Comparison of ENCODE assay signal across 30 mouse cellular contexts in the genomic region with DNA sequence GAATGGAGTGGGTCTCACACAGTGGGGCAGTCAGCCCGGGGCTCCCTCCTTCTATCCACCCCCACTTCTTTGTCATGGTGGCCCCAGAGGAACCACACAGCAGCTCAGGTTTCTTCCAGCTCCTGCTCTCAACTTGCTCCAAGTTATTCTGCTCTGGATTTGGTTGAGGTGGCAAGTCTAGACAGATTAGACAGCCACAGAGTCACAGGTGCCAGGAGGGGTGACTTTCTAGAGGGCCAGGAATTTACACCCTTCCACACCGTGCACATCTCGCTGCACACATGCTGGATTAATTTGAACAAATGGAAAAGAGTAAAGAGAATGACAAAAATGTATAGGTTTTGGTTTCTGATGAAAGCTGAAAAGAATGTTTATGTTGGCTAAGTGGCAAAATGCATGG. TPM values are rescaled to one million over a fixed set of nuclear protein-coding genes. Genes with fewer than 3 reads are reported as not detected.
DNase-seq lines count a peak whose midpoint lies in the region; ATAC-seq and TF ChIP-seq lines count a peak whose summit lies in the region.
"Had no signal": no experiment of that assay in that cellular context is flagged by ENCODE, and none has a peak within 500 bp of the region (broad histone marks: within the 10 kb centered on the region; RNA-seq: fewer than 3 reads in every experiment).

No protein-coding gene starts in this region.

- no peak for ATAC-seq in heart, postnatal 0 days (ENCODE audit: insufficient read depth, low read depth)
- ATAC-seq in embryonic facial prominence, embryonic 14.5 days (ENCODE audit: low read depth) = peak; percentile 76
- no peak for ATAC-seq in limb, embryonic 15.5 days (ENCODE audit: insufficient number of reproducible peaks, low FRiP score, low TSS enrichment, low read depth)
- no peak for ATAC-seq in forebrain, postnatal 0 days
- ATAC-seq in cerebellum, adult (ENCODE audit: insufficient number of reproducible peaks, low FRiP score, low TSS enrichment) = no peak
- ATAC-seq: intestine, postnatal 0 days had no signal

- no peaks in the 10 kb centered on the region for H3K27me3 ChIP-seq in heart, embryonic 10.5 days (ENCODE audit: insufficient read depth, poor library complexity, severe bottlenecking)
- H3K27me3 ChIP-seq in heart, postnatal 0 days (ENCODE audit: control insufficient read depth, insufficient read depth, low read length) = no peaks in the 10 kb centered on the region
- H3K27me3 ChIP-seq in embryonic facial prominence, embryonic 14.5 days (replicated peaks; ENCODE audit: control insufficient read depth, insufficient read depth, low read length) = no peaks in the 10 kb centered on the region
- H3K27me3 ChIP-seq in limb, embryonic 15.5 days = no peaks in the 10 kb centered on the region
- no peaks in the 10 kb centered on the region for H3K27me3 ChIP-seq in forebrain, postnatal 0 days (ENCODE audit: insufficient read depth, low read length)
- H3K27me3 ChIP-seq: hindbrain, embryonic 13.5 days; liver, embryonic 15.5 days; neural tube, embryonic 15.5 days had no signal

- no peaks in the 10 kb centered on the region for H3K9me3 ChIP-seq in heart, embryonic 10.5 days
- no peaks in the 10 kb centered on the region for H3K9me3 ChIP-seq in heart, postnatal 0 days (replicated peaks; ENCODE audit: control insufficient read depth, low read length)
- H3K9me3 ChIP-seq in embryonic facial prominence, embryonic 14.5 days (ENCODE audit: control insufficient read depth, low read length) = no peaks in the 10 kb centered on the region
- H3K9me3 ChIP-seq in limb, embryonic 15.5 days = no peaks in the 10 kb centered on the region
- no peaks in the 10 kb centered on the region for H3K9me3 ChIP-seq in forebrain, postnatal 0 days (ENCODE audit: low read length)
- H3K9me3 ChIP-seq: forebrain, embryonic 12.5 days; hindbrain, embryonic 13.5 days; liver, embryonic 15.5 days; neural tube, embryonic 15.5 days had no signal

- WGBS in heart, embryonic 10.5 days = 83% methylated on average over 3 of the region's 3 CpGs
- 70% methylated on average over 3 of the region's 3 CpGs for WGBS in heart, postnatal 0 days
- 26% methylated on average over 3 of the region's 3 CpGs for WGBS in embryonic facial prominence, embryonic 14.5 days
- 28% methylated on average over 3 of the region's 3 CpGs for WGBS in limb, embryonic 15.5 days
- WGBS in forebrain, postnatal 0 days = 86% methylated on average over 3 of the region's 3 CpGs

- peak overlapping the region; percentile 79 for H3K27ac ChIP-seq in heart, embryonic 10.5 days
- H3K27ac ChIP-seq in heart, postnatal 0 days (ENCODE audit: low read depth) = peak overlapping the region; percentile 74
- H3K27ac ChIP-seq in embryonic facial prominence, embryonic 14.5 days (replicated peaks; ENCODE audit: low read depth, low read length) = peak overlapping the region; percentile 55; the same call in 1 of the 2 replicates
- H3K27ac ChIP-seq in limb, embryonic 15.5 days = peak overlapping the region; percentile 50; the same call in 1 of the 2 replicates
- H3K27ac ChIP-seq in forebrain, postnatal 0 days (ENCODE audit: low read depth, low read length) = no peak overlapping the region
- H3K27ac ChIP-seq: forebrain, embryonic 12.5 days; hindbrain, embryonic 13.5 days; liver, embryonic 15.5 days; neural tube, embryonic 15.5 days had no signal

- peaks cover 55% of the 10 kb centered on the region for H3K4me1 ChIP-seq in heart, embryonic 10.5 days
- peaks cover 54% of the 10 kb centered on the region for H3K4me1 ChIP-seq in heart, postnatal 0 days (ENCODE audit: control insufficient read depth, insufficient read depth)
- peaks cover 19% of the 10 kb centered on the region; the same call in 1 of the 2 replicates for H3K4me1 ChIP-seq in embryonic facial prominence, embryonic 14.5 days (ENCODE audit: control insufficient read depth, insufficient read depth, low read length)
- peaks cover 37% of the 10 kb centered on the region for H3K4me1 ChIP-seq in limb, embryonic 15.5 days
- peaks cover 11% of the 10 kb centered on the region; the same call in 1 of the 2 replicates for H3K4me1 ChIP-seq in forebrain, postnatal 0 days (ENCODE audit: insufficient read depth)

- no peak overlapping the region for H3K4me3 ChIP-seq in heart, embryonic 10.5 days
- no peak overlapping the region for H3K4me3 ChIP-seq in heart, postnatal 0 days (ENCODE audit: low read depth, low read length)
- H3K4me3 ChIP-seq in embryonic facial prominence, embryonic 14.5 days (ENCODE audit: low read depth, low read length) = no peak overlapping the region
- H3K4me3 ChIP-seq in limb, embryonic 15.5 days = no peak overlapping the region
- no peak overlapping the region for H3K4me3 ChIP-seq in forebrain, postnatal 0 days (ENCODE audit: low read depth, low read length)
- H3K4me3 ChIP-seq: erythroblast, embryonic 14.5 days; forebrain, embryonic 12.5 days; hindbrain, embryonic 13.5 days; liver, embryonic 15.5 days; neural tube, embryonic 15.5 days had no signal

- no peak for TF ChIP-seq CTCF in heart, postnatal 0 days (IDR thresholded peaks at IDR 0.05; ENCODE audit: low read depth)
- no peak for TF ChIP-seq CTCF in forebrain, postnatal 0 days (IDR thresholded peaks at IDR 0.05; ENCODE audit: low read depth)

- H3K36me3 ChIP-seq in heart, embryonic 10.5 days = peaks cover 9% of the 10 kb centered on the region; the same call in 1 of the 2 replicates
- no peaks in the 10 kb centered on the region for H3K36me3 ChIP-seq in heart, postnatal 0 days (replicated peaks; ENCODE audit: control insufficient read depth, insufficient read depth, low read length)
- H3K36me3 ChIP-seq in embryonic facial prominence, embryonic 14.5 days (ENCODE audit: control insufficient read depth, insufficient read depth, low read length) = 0 out of 2 replicates have a peak, but pooled peaks cover 4% of the 10 kb centered on the region
- peaks cover 4% of the 10 kb centered on the region; the same call in 1 of the 2 replicates for H3K36me3 ChIP-seq in limb, embryonic 15.5 days
- no peaks in the 10 kb centered on the region for H3K36me3 ChIP-seq in forebrain, postnatal 0 days (ENCODE audit: insufficient read depth)
- H3K36me3 ChIP-seq: liver, embryonic 15.5 days; neural tube, embryonic 15.5 days had no signal

- no peak overlapping the region for H3K9ac ChIP-seq in heart, postnatal 0 days (replicated peaks; ENCODE audit: low read depth, low read length)
- no peak overlapping the region for H3K9ac ChIP-seq in embryonic facial prominence, embryonic 14.5 days (ENCODE audit: low read depth, low read length)
- H3K9ac ChIP-seq in limb, embryonic 15.5 days = no peak overlapping the region
- no peak overlapping the region for H3K9ac ChIP-seq in forebrain, postnatal 0 days
- H3K9ac ChIP-seq: forebrain, embryonic 12.5 days; hindbrain, embryonic 13.5 days; liver, embryonic 15.5 days; lung, embryonic 14.5 days; neural tube, embryonic 15.5 days had no signal

- H3K4me2 ChIP-seq in heart, postnatal 0 days (ENCODE audit: low read depth, low read length) = no peak overlapping the region
- no peak overlapping the region for H3K4me2 ChIP-seq in embryonic facial prominence, embryonic 14.5 days (ENCODE audit: low read depth, low read length)
- H3K4me2 ChIP-seq in limb, embryonic 15.5 days = no peak overlapping the region
- no peak overlapping the region for H3K4me2 ChIP-seq in forebrain, postnatal 0 days (ENCODE audit: low read depth)
- H3K4me2 ChIP-seq: forebrain, embryonic 12.5 days; hindbrain, embryonic 13.5 days; liver, embryonic 15.5 days; lung, embryonic 14.5 days; neural tube, embryonic 15.5 days had no signal

- intact Hi-C loops in heart, postnatal 25 days (cut with DNase I) = no loop called here
- intact Hi-C loops in heart, postnatal 36 days (cut with DNase I) = no loop called here

- no peak for TF ChIP-seq EP300 in heart, postnatal 0 days (IDR thresholded peaks at IDR 0.05; ENCODE audit: low read depth)

- no peak for DNase-seq in heart, embryonic 10.5 days (ENCODE audit: low spot score)
- no peak for DNase-seq in heart, postnatal 25 days (ENCODE audit: low spot score)
- DNase-seq in heart, postnatal 0 days (ENCODE audit: low spot score) = no peak
- DNase-seq in heart, postnatal 36 days = no peak
- no peak for DNase-seq in embryonic facial prominence, embryonic 14.5 days (ENCODE audit: low spot score)
- DNase-seq in forebrain, postnatal 0 days = no peak
- DNase-seq: adrenal gland, postnatal 14 days; cerebellum, adult 18-20 months; cerebellum, postnatal 10 days; gastrocnemius, postnatal 14 days; heart, adult 18-20 months; heart, postnatal 10 days; kidney, adult 9 months; kidney, postnatal 10 days; layer of hippocampus, adult 9-11 months; lung, embryonic 14.5 days; lung, postnatal 14 days; midbrain, embryonic 14.5 days; spleen, adult 18-20 months; thymus, adult 18-20 months; thymus, postnatal 25 days had no signal

RNA-seq across cellular contexts. Expression of a gene that starts 18.4 kb away (rescaled TPM):
- polyA plus RNA-seq in heart, embryonic 10.5 days (2016; fragmentation: Nextera tagmentation; extraction: Ambion mirVana) = 104 and 114 TPM in 2 replicates
- total RNA-seq in heart, postnatal 25 days (2021) = 10 to 100 TPM; 23.0 to 24.5 TPM
- 10.8 and 65.6 TPM in 2 replicates for total RNA-seq in heart, postnatal 0 days (2014; rRNA removed; ENCODE audit: low replicate concordance)
- 101 and 102 TPM in 2 replicates for polyA plus RNA-seq in heart, postnatal 0 days (2015; fragmentation: Nextera tagmentation; extraction: Ambion mirVana)
- total RNA-seq in heart, postnatal 36 days (2021) = 10 to 100 TPM; 25.4 to 26.0 TPM
- polyA plus RNA-seq in embryonic facial prominence, embryonic 14.5 days (2014; fragmentation: Nextera tagmentation; extraction: Ambion mirVana) = 79.2 and 80.3 TPM in 2 replicates
- 74.7 and 78.3 TPM in 2 replicates for polyA plus RNA-seq in limb, embryonic 15.5 days (2015; fragmentation: Nextera tagmentation; extraction: Ambion mirVana)
- 12.9 and 19.5 TPM in 2 replicates for total RNA-seq in forebrain, postnatal 0 days (2014; rRNA removed)
- polyA plus RNA-seq in forebrain, postnatal 0 days (2015; fragmentation: Nextera tagmentation; extraction: Ambion mirVana) = 33.9 and 35.3 TPM in 2 replicates
- total RNA-seq: monocyte, adult 5-6 weeks had no signal
- polyA plus RNA-seq: erythroblast, embryonic 14.5 days had no signal

RNA-seq across cellular contexts. Expression of a gene that starts 21.9 kb away (rescaled TPM):
- 13.0 and 15.3 TPM in 2 replicates for polyA plus RNA-seq in heart, embryonic 10.5 days (2016; fragmentation: Nextera tagmentation; extraction: Ambion mirVana)
- total RNA-seq in heart, postnatal 25 days (2021) = 10 to 100 TPM; 14.8 to 16.5 TPM
- total RNA-seq in heart, postnatal 0 days (2014; rRNA removed; ENCODE audit: low replicate concordance) = 14.2 and 21.9 TPM in 2 replicates
- 12.1 and 12.7 TPM in 2 replicates for polyA plus RNA-seq in heart, postnatal 0 days (2015; fragmentation: Nextera tagmentation; extraction: Ambion mirVana)
- total RNA-seq in heart, postnatal 36 days (2021) = 10 to 100 TPM; 14.4 to 15.2 TPM
- 59.4 and 61.8 TPM in 2 replicates for polyA plus RNA-seq in embryonic facial prominence, embryonic 14.5 days (2014; fragmentation: Nextera tagmentation; extraction: Ambion mirVana)
- polyA plus RNA-seq in limb, embryonic 15.5 days (2015; fragmentation: Nextera tagmentation; extraction: Ambion mirVana) = 102 and 104 TPM in 2 replicates
- 6.5 and 7.3 TPM in 2 replicates for total RNA-seq in forebrain, postnatal 0 days (2014; rRNA removed)
- 5.3 and 6.8 TPM in 2 replicates for polyA plus RNA-seq in forebrain, postnatal 0 days (2015; fragmentation: Nextera tagmentation; extraction: Ambion mirVana)
- polyA plus RNA-seq: erythroblast, embryonic 14.5 days had no signal
